Mouse (Mus musculus) heart, embryonic 13.5 days (tissue): ENCODE results near the gene Spred1. TPM values are rescaled to one million over a fixed set of nuclear protein-coding genes. Genes with fewer than 3 reads are reported as not detected.

Experiments
- ATAC-seq: fragments of 200-750 bp; cut with Nextera tagmentation; 2 replicates; pipeline ENCODE4 v1.8.0; 2017; ENCODE audit warnings: moderate TSS enrichment; ENCODE audit not compliant: insufficient number of reproducible peaks, low FRiP score, low TSS enrichment; ENCODE audit errors: extremely low read depth
- H3K27ac ChIP-seq: fragments of 300-500 bp; sonication (generic); replicated peaks from 2 replicates; pipeline ENCODE4 v1.5.1; 2015; ENCODE audit warnings: moderate library complexity, mild to moderate bottlenecking, inconsistent platforms
- H3K27me3 ChIP-seq: fragments of 300-500 bp; sonication (generic); replicated peaks from 2 replicates; pipeline ENCODE4 v1.6.1; 2015; ENCODE audit warnings: mild to moderate bottlenecking, inconsistent platforms
- H3K36me3 ChIP-seq: fragments of 300-500 bp; sonication (generic); 2 replicates; pipeline ENCODE4 v1.6.1; 2015; ENCODE audit warnings: mild to moderate bottlenecking, inconsistent platforms
- H3K4me1 ChIP-seq: fragments of 300-500 bp; sonication (generic); 2 replicates; pipeline ENCODE4 v1.6.1; 2015; ENCODE audit warnings: inconsistent platforms
- H3K4me2 ChIP-seq: fragments of 300-500 bp; sonication (generic); 2 replicates; pipeline ENCODE4 v1.6.1; 2015; ENCODE audit warnings: inconsistent platforms, mild to moderate bottlenecking, moderate library complexity
- H3K4me3 ChIP-seq: fragments of 300-500 bp; sonication (generic); 2 replicates; pipeline ENCODE4 v1.5.1; 2015; ENCODE audit warnings: moderate library complexity, mild to moderate bottlenecking, inconsistent platforms
- H3K9ac ChIP-seq: fragments of 300-500 bp; sonication (generic); 2 replicates; pipeline ENCODE4 v1.6.1; 2015; ENCODE audit warnings: inconsistent platforms, mild to moderate bottlenecking, moderate library complexity
- H3K9me3 ChIP-seq: fragments of 300-500 bp; sonication (generic); 2 replicates; pipeline ENCODE4 v1.6.1; 2016; ENCODE audit warnings: inconsistent platforms
- WGBS: fragments of 180-500 bp; shearing (Covaris S2); methylation state at CpG from one replicate; pipeline ENCODE4 v1.1.7; 2015; ENCODE audit warnings: mixed read lengths; 5-methylcytosine and 5-hydroxymethylcytosine counted together
- polyA plus RNA-seq: library from polyadenylated mRNA; unstranded; fragments of >200 nt; fragmentation: Nextera tagmentation; extraction: Ambion mirVana; gene quantifications from 2 replicates; pipeline ENCODE4 v1.2.1, GENCODE M21; 2015

Spred1 gene
- polyA plus RNA-seq, 1 experiment from 2014 or later: 3.8 TPM

- H3K4me1 ChIP-seq: peaks cover 13% of the 10 kb centered on the region
- ATAC-seq: no peak
Measured at GRCm38 (mm10) chr2:117190915-117191314, 69.7 kb downstream of the Spred1 start.

GRCm38 (mm10) chr2:117194309-117194708, 73.1 kb downstream of the Spred1 start:
- ATAC-seq: no peak
- peaks cover 13% of the 10 kb centered on the region for H3K4me1 ChIP-seq
- no peaks in the 10 kb centered on the region for H3K27me3 ChIP-seq
- no peak overlapping the region for H3K4me3 ChIP-seq
- no peaks in the 10 kb centered on the region for H3K36me3 ChIP-seq
- no peak overlapping the region for H3K9ac ChIP-seq
- no peaks in the 10 kb centered on the region for H3K9me3 ChIP-seq
- H3K27ac ChIP-seq: no peak overlapping the region
- H3K4me2 ChIP-seq: no peak overlapping the region

More at GRCm38 (mm10) chr2:117190915-117191314, 69.7 kb downstream of the Spred1 start:
- Histone ChIP-seq H3K27ac (no peak overlapping the region), H3K36me3 (peaks cover 20% of the 10 kb centered on the region), H3K9me3 (no peaks in the 10 kb centered on the region), H3K27me3 (no peaks in the 10 kb centered on the region), H3K9ac (no peak overlapping the region), H3K4me3 (no peak overlapping the region), H3K4me2 (no peak overlapping the region)

GRCm38 (mm10) chr2:117195151-117195550, 74.0 kb downstream of the Spred1 start:
- Histone ChIP-seq H3K27me3 (no peaks in the 10 kb centered on the region), H3K4me2 (no peak overlapping the region), H3K4me3 (no peak overlapping the region), H3K9ac (no peak overlapping the region), H3K9me3 (no peaks in the 10 kb centered on the region), H3K4me1 (peaks cover 16% of the 10 kb centered on the region), H3K36me3 (no peaks in the 10 kb centered on the region), H3K27ac (no peak overlapping the region)
- 24% methylated on average over 2 of the region's 2 CpGs for WGBS
- ATAC-seq: no peak

- no peak overlapping the region for H3K4me3 ChIP-seq
- 45% methylated on average over 6 of the region's 7 CpGs for WGBS
- peaks cover 20% of the 10 kb centered on the region for H3K4me1 ChIP-seq
- H3K36me3 ChIP-seq: no peaks in the 10 kb centered on the region
- H3K4me2 ChIP-seq: no peak overlapping the region
- no peaks in the 10 kb centered on the region for H3K27me3 ChIP-seq
- H3K9me3 ChIP-seq: no peaks in the 10 kb centered on the region
- no peak overlapping the region for H3K27ac ChIP-seq
- no peak for ATAC-seq
- no peak overlapping the region for H3K9ac ChIP-seq
Measured at GRCm38 (mm10) chr2:117195578-117195977, 74.4 kb downstream of the Spred1 start.

- H3K27me3 ChIP-seq: no peaks in the 10 kb centered on the region
- H3K9ac ChIP-seq: no peak overlapping the region
- no peak overlapping the region for H3K4me3 ChIP-seq
- WGBS: 33% methylated on average over 9 of the region's 9 CpGs
- no peaks in the 10 kb centered on the region for H3K36me3 ChIP-seq
- no peaks in the 10 kb centered on the region for H3K9me3 ChIP-seq
- no peak for ATAC-seq
- peak overlapping the region; percentile 34 for H3K4me2 ChIP-seq
- H3K27ac ChIP-seq: 0 out of 2 replicates have a peak overlapping the region, but pooled peaks have one; percentile 8
- H3K4me1 ChIP-seq: peaks cover 20% of the 10 kb centered on the region
Measured at GRCm38 (mm10) chr2:117200869-117201338, 79.7 kb downstream of the Spred1 start.

- peaks cover 20% of the 10 kb centered on the region for H3K4me1 ChIP-seq
- no peak overlapping the region for H3K4me2 ChIP-seq
- H3K36me3 ChIP-seq: no peaks in the 10 kb centered on the region
- 58% methylated on average over 5 of the region's 5 CpGs for WGBS
- no peak for ATAC-seq
- H3K9me3 ChIP-seq: peaks cover 5% of the 10 kb centered on the region; the same call in 1 of the 2 replicates
- H3K27ac ChIP-seq: no peak overlapping the region
- no peaks in the 10 kb centered on the region for H3K27me3 ChIP-seq
- no peak overlapping the region for H3K9ac ChIP-seq
- no peak overlapping the region for H3K4me3 ChIP-seq
Measured at GRCm38 (mm10) chr2:117203350-117203749, 82.2 kb downstream of the Spred1 start.

- Histone ChIP-seq H3K36me3 (no peaks in the 10 kb centered on the region), H3K27ac (no peak overlapping the region), H3K4me3 (no peak overlapping the region), H3K4me1 (peaks cover 22% of the 10 kb centered on the region), H3K9me3 (peaks cover 5% of the 10 kb centered on the region; the same call in 1 of the 2 replicates), H3K9ac (no peak overlapping the region), H3K4me2 (no peak overlapping the region), H3K27me3 (no peaks in the 10 kb centered on the region)
- 37% methylated on average over 3 of the region's 3 CpGs for WGBS
- ATAC-seq: no peak
Measured at GRCm38 (mm10) chr2:117204534-117204933, 83.4 kb downstream of the Spred1 start.

GRCm38 (mm10) chr2:117205066-117205465, 83.9 kb downstream of the Spred1 start:
- no peaks in the 10 kb centered on the region for H3K36me3 ChIP-seq
- H3K4me1 ChIP-seq: peaks cover 26% of the 10 kb centered on the region
- no peak overlapping the region for H3K4me2 ChIP-seq
- WGBS: 68% methylated on average over 6 of the region's 6 CpGs
- no peak overlapping the region for H3K27ac ChIP-seq
- no peak for ATAC-seq
- H3K9ac ChIP-seq: no peak overlapping the region
- H3K4me3 ChIP-seq: no peak overlapping the region
- H3K9me3 ChIP-seq: peaks cover 5% of the 10 kb centered on the region; the same call in 1 of the 2 replicates
- no peaks in the 10 kb centered on the region for H3K27me3 ChIP-seq

- Histone ChIP-seq H3K9me3 (peaks cover 5% of the 10 kb centered on the region; the same call in 1 of the 2 replicates), H3K9ac (0 out of 2 replicates have a peak overlapping the region, but pooled peaks have one; percentile 47), H3K27ac (no peak overlapping the region), H3K4me1 (peaks cover 17% of the 10 kb centered on the region), H3K4me3 (peak overlapping the region; percentile 32), H3K27me3 (no peaks in the 10 kb centered on the region), H3K4me2 (peak overlapping the region; percentile 67), H3K36me3 (no peaks in the 10 kb centered on the region)
- ATAC-seq: peak; percentile 61; the same call in 1 of the 2 replicates
- WGBS: 3% methylated on average over 6 of the region's 6 CpGs
Measured at GRCm38 (mm10) chr2:117210416-117211085, 89.4 kb downstream of the Spred1 start.

GRCm38 (mm10) chr2:117216152-117216551, 95.0 kb downstream of the Spred1 start:
- no peak for ATAC-seq
- Histone ChIP-seq H3K4me3 (no peak overlapping the region), H3K4me1 (no peaks in the 10 kb centered on the region), H3K27me3 (no peaks in the 10 kb centered on the region), H3K27ac (no peak overlapping the region), H3K36me3 (no peaks in the 10 kb centered on the region), H3K9me3 (no peaks in the 10 kb centered on the region), H3K9ac (no peak overlapping the region), H3K4me2 (no peak overlapping the region)
- WGBS: 51% methylated on average over 2 of the region's 2 CpGs

GRCm38 (mm10) chr2:117217695-117218216, 96.6 kb downstream of the Spred1 start:
- H3K9ac ChIP-seq: no peak overlapping the region
- WGBS: 18% methylated on average over 13 of the region's 15 CpGs
- no peak overlapping the region; the same call in 1 of the 2 replicates for H3K4me3 ChIP-seq
- H3K4me1 ChIP-seq: no peaks in the 10 kb centered on the region
- H3K9me3 ChIP-seq: no peaks in the 10 kb centered on the region
- H3K4me2 ChIP-seq: peak overlapping the region; percentile 43
- H3K36me3 ChIP-seq: no peaks in the 10 kb centered on the region
- no peaks in the 10 kb centered on the region for H3K27me3 ChIP-seq
- ATAC-seq: no peak
- H3K27ac ChIP-seq: no peak overlapping the region

GRCm38 (mm10) chr2:117219536-117219935, 98.4 kb downstream of the Spred1 start:
- ATAC-seq: no peak
- H3K27ac ChIP-seq: no peak overlapping the region
- H3K36me3 ChIP-seq: no peaks in the 10 kb centered on the region
- no peak overlapping the region for H3K9ac ChIP-seq
- H3K27me3 ChIP-seq: no peaks in the 10 kb centered on the region
- no peaks in the 10 kb centered on the region for H3K9me3 ChIP-seq
- 79% methylated on average over 4 of the region's 4 CpGs for WGBS
- H3K4me1 ChIP-seq: no peaks in the 10 kb centered on the region
- H3K4me2 ChIP-seq: no peak overlapping the region
- H3K4me3 ChIP-seq: no peak overlapping the region
